Mouse (Mus musculus) neural tube, embryonic 12.5 days (tissue): ENCODE data around the gene Hcfc1r1. TPM values are rescaled to one million over a fixed set of nuclear protein-coding genes. Genes with fewer than 3 reads are reported as not detected.

Source experiments
- ATAC-seq: fragments of 200-750 bp; cut with Nextera tagmentation; 2 replicates; pipeline ENCODE4 v1.8.0; 2017; ENCODE audit warnings: low read depth, mild to moderate bottlenecking, moderate TSS enrichment, moderate library complexity; ENCODE audit not compliant: low FRiP score
- H3K27ac ChIP-seq: fragments of 300-500 bp; sonication (generic); 2 replicates; pipeline ENCODE4 v1.5.1; 2016
- H3K27me3 ChIP-seq: fragments of 300-500 bp; sonication (generic); replicated peaks from 2 replicates; pipeline ENCODE4 v1.6.1; 2016; ENCODE audit warnings: mild to moderate bottlenecking
- H3K36me3 ChIP-seq: fragments of 300-500 bp; sonication (generic); 2 replicates; pipeline ENCODE4 v1.6.1; 2016; ENCODE audit warnings: mild to moderate bottlenecking
- H3K4me1 ChIP-seq: fragments of 300-500 bp; sonication (generic); 2 replicates; pipeline ENCODE4 v1.6.1; 2016
- H3K4me2 ChIP-seq: fragments of 300-500 bp; sonication (generic); replicated peaks from 2 replicates; pipeline ENCODE4 v1.6.1; 2016; ENCODE audit warnings: mild to moderate bottlenecking
- H3K4me3 ChIP-seq: fragments of 300-500 bp; sonication (generic); 2 replicates; pipeline ENCODE4 v1.5.1; 2016
- H3K9ac ChIP-seq: fragments of 300-500 bp; sonication (generic); 2 replicates; pipeline ENCODE4 v1.6.1; 2016; ENCODE audit warnings: mild to moderate bottlenecking
- H3K9me3 ChIP-seq: fragments of 300-500 bp; sonication (generic); 2 replicates; pipeline ENCODE4 v1.6.1; 2016; ENCODE audit warnings: mild to moderate bottlenecking
- WGBS: fragments of 180-500 bp; shearing (Covaris S2); methylation state at CpG from one replicate; pipeline ENCODE4 v1.1.7; 2016; 5-methylcytosine and 5-hydroxymethylcytosine counted together
- polyA plus RNA-seq: library from polyadenylated mRNA; unstranded; fragments of >200 nt; fragmentation: Nextera tagmentation; extraction: Ambion mirVana; gene quantifications from 2 replicates; pipeline ENCODE4 v1.2.1, GENCODE M21; 2016

The Hcfc1r1 gene
- polyA plus RNA-seq, 1 experiment from 2014 or later: 74.4 TPM

DNA sequence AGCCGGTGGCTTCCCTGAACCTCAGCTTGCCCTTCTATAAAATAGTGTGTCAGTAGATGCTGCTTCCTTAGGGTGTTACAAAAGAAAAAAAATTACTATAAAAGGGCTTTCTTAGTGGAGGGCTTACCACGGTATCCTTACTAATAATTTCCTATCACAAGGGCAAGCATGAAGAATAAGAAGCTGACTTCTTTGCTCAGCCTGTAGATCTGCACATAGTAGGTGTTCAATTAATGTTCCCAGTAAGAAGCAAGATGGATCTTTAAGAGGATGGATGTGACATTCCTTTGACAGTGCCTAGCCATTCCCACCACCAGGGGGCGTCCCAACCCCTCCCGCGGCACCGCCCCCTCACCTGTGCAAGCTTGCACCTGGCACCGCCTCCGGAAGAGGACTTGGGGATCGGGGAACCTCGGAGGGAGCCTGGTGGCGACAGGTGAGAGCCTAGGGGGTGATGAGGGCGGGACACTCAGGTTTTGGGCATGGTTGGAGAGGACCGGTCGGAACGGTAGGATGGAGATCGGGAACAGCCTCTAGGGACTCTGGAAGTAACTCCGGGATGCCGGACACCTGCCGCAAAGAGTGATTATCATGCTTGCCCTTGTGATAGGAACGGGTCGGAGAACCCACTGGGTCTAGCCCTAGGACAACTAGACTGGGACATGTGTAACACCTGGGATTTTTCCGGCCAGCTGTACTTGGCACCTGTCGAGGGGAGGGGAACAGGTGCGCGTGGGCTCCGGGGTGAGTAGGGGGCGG, 13.1 kb upstream of the Hcfc1r1 start, which contains the start of gene Bicdl2:
Gene Bicdl2 (plus strand): TSS at position 390 of the 759 bp plus-strand sequence.
- H3K4me3 ChIP-seq: no peak within 1 kb of the TSS
- H3K4me2 ChIP-seq: no peak within 1 kb of the TSS; the same call in 1 of the 2 replicates
- H3K9me3 ChIP-seq: no peaks in the 10 kb centered on the region
- 5% methylated on average over 27 of the region's 27 CpGs for WGBS
- no peaks in the 10 kb centered on the region for H3K36me3 ChIP-seq
- no peak within 1 kb of the TSS for H3K9ac ChIP-seq
- H3K4me1 ChIP-seq: no peaks in the 10 kb centered on the region
- no peak for ATAC-seq
- H3K27ac ChIP-seq: no peak within 1 kb of the TSS
- H3K27me3 ChIP-seq: peaks cover 41% of the 10 kb centered on the region

DNA sequence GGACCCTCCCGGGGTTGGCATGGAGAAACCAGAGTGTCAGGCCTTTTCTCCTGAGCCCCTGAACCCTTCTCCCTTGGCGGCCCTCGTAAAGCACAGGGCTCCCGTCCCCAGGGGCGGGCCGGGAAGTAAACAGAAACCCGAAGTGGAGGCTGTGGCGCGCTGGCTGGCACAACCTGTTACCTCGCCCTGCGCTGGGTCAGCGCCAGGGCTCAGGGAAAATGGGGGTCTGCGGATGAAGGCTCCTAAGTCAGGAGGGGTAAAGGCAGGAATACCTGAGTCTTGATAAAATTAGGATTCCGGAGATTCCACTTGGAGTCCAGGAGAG, 12.6 kb upstream of the Hcfc1r1 start:
- Histone ChIP-seq H3K27me3 (peaks cover 41% of the 10 kb centered on the region), H3K9me3 (no peaks in the 10 kb centered on the region), H3K36me3 (no peaks in the 10 kb centered on the region), H3K27ac (no peak overlapping the region), H3K4me2 (no peak overlapping the region), H3K4me1 (no peaks in the 10 kb centered on the region), H3K4me3 (no peak overlapping the region), H3K9ac (no peak overlapping the region)
- WGBS: 3% methylated on average over 14 of the region's 14 CpGs
- ATAC-seq: no peak

DNA sequence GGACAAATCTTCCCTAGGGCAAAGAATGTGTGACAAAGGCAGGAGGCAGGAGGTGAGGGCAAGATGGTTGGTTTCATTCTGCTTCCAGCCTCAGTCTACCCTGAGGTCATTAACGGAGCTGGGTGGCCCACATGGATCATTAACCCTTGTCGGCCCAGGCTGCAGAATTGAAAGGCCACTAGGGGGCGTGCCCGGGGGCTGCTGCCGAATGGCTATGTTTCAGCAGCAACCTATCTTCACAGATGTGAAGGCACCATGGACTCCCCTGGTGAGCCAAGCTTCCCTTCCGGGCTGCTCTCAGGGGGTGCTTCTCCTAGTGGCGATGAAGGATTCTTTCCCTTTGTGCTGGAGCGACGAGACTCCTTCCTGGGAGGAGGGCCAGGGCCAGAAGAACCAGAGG, 11.9 kb upstream of the Hcfc1r1 start:
- H3K4me2 ChIP-seq: no peak overlapping the region
- H3K27me3 ChIP-seq: peaks cover 38% of the 10 kb centered on the region
- no peak overlapping the region for H3K27ac ChIP-seq
- H3K9me3 ChIP-seq: no peaks in the 10 kb centered on the region
- no peak overlapping the region for H3K4me3 ChIP-seq
- H3K36me3 ChIP-seq: peaks cover 3% of the 10 kb centered on the region; the same call in 1 of the 2 replicates
- ATAC-seq: no peak
- 2% methylated on average over 9 of the region's 9 CpGs for WGBS
- no peak overlapping the region for H3K9ac ChIP-seq
- H3K4me1 ChIP-seq: no peaks in the 10 kb centered on the region

DNA sequence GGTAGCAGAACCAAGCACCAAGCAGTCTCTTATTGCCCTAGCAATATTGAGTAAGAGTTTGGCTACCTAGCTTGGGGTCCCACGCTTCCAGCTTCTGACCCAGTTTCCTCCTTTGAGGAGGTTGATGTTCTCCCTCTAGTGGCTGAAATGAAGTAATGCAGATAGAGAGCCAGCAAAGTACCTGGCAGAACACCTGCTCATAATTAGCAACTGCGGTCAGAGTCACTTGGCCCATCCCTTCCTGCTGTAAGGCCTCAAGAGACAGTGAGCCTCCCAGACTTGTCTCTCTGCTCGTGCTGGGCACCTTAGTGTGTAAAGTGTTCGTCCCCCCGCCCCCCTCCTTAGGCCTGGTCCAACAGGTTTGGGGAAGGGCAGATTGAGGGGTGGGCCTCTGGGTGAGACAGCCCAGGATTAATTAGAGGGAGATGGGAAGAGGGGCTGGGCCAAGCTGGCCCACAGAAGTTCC, 8.8 kb upstream of the Hcfc1r1 start:
- H3K4me3 ChIP-seq: no peak overlapping the region
- H3K27ac ChIP-seq: no peak overlapping the region
- H3K36me3 ChIP-seq: peaks cover 30% of the 10 kb centered on the region
- 19% methylated on average over 5 of the region's 5 CpGs for WGBS
- no peak overlapping the region for H3K4me2 ChIP-seq
- no peaks in the 10 kb centered on the region for H3K9me3 ChIP-seq
- peaks cover 31% of the 10 kb centered on the region for H3K27me3 ChIP-seq
- no peaks in the 10 kb centered on the region for H3K4me1 ChIP-seq
- no peak overlapping the region for H3K9ac ChIP-seq
- ATAC-seq: peak; percentile 61; the same call in 1 of the 2 replicates

DNA sequence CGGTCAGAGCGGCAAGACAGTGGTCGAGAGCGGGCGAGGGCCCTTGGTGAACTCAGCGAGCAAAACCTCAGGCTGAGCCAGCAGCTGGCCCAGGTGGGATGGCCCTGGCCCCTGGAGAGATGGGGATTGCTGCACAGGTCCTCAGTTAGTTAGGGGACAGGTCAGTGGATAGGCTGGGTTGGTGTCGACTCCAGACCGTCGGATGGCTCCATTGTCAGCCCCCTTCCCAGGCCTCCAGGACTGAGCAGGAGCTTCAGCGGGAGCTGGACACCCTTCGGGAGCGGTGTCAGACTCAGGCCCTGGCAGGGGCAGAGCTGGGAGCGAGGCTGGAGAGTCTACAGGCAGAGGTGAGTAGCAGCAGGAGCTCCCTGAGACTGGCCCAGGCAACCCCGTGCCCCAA, 7.9 kb upstream of the Hcfc1r1 start:
- Histone ChIP-seq H3K9ac (no peak overlapping the region), H3K4me1 (no peaks in the 10 kb centered on the region), H3K27ac (no peak overlapping the region), H3K4me2 (no peak overlapping the region), H3K4me3 (no peak overlapping the region), H3K9me3 (no peaks in the 10 kb centered on the region), H3K36me3 (peaks cover 39% of the 10 kb centered on the region), H3K27me3 (peaks cover 22% of the 10 kb centered on the region)
- ATAC-seq: no peak
- WGBS: 81% methylated on average over 14 of the region's 14 CpGs

DNA sequence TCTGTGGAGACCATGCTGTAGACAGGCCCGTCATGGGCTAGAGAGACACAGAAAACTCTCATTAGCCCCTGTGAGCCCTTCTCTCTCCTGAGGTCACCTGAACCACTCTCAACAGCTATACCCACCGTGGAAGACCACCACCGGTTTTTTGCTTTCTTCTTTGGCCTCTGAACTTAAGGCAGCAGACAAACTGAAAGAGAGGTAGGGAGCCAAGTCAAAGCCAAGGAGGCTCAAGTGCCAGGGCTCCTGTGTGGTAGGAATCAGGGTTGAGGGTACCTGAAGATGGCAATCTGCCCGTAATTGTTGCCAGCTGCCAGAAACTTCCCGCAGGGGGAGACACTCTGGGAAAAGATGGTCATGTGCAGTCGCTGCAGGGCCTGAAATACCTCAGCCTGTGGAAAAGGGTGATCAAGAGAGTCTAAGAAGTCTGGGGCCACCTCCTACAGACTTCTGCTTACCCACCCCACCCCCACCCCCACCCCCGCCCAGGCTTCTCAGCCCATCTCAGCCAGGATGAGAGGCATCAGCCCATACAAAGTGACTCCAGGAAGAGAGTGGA, 2.8 kb upstream of the Hcfc1r1 start:
- Histone ChIP-seq H3K27ac (no peak overlapping the region), H3K27me3 (peaks cover 13% of the 10 kb centered on the region), H3K9ac (no peak overlapping the region), H3K4me1 (peaks cover 15% of the 10 kb centered on the region), H3K9me3 (no peaks in the 10 kb centered on the region), H3K4me3 (no peak overlapping the region), H3K4me2 (no peak overlapping the region), H3K36me3 (peaks cover 41% of the 10 kb centered on the region)
- ATAC-seq: no peak
- WGBS: 96% methylated on average over 7 of the region's 7 CpGs

DNA sequence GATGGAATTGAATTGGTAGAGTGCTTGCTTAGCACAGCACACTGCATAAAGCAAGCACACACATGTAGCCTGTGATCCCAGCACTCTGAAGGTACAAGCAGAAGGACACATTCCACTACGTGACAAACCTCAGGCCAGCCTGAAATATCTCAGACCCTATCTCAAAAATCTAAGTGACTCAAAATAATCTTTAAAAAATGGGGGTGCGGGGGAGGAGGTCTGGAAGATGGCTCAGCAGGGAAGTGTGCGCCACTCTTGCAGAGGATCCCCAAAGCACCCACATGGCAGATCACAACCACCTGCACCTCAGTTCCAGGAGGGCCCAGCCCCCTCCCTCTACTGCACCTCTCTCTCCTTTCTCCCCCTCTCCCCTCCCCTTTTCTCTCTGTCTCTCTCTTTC, 1.9 kb upstream of the Hcfc1r1 start:
- no peak overlapping the region for H3K4me2 ChIP-seq
- no peak overlapping the region for H3K27ac ChIP-seq
- H3K9me3 ChIP-seq: no peaks in the 10 kb centered on the region
- 96% methylated on average over 3 of the region's 3 CpGs for WGBS
- H3K4me1 ChIP-seq: peaks cover 24% of the 10 kb centered on the region
- H3K4me3 ChIP-seq: no peak overlapping the region
- peaks cover 22% of the 10 kb centered on the region for H3K27me3 ChIP-seq
- ATAC-seq: no peak
- H3K9ac ChIP-seq: no peak overlapping the region
- H3K36me3 ChIP-seq: peaks cover 38% of the 10 kb centered on the region

DNA sequence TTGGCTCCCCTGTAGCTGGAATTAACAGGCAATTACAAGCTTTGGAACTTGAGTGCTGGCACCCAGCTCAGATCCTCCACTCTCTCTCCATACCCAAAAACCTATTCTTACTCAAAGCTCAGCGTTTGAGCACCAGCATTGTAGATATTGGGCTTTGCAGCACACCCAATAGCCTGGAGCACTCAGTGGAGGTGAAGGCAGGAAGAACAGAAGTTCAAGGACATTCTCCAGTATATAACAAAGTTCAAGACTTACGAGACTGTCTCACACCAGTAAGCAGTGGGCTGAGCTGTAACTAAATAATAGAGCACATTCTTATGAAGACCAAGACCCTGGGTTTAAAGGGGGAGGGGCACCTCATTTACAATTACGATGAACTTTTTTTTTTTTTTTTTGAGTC, 635 bp upstream of the Hcfc1r1 start:
- peak overlapping the region; percentile 77 for H3K4me2 ChIP-seq
- H3K4me3 ChIP-seq: no peak overlapping the region
- H3K27me3 ChIP-seq: peaks cover 26% of the 10 kb centered on the region
- no peak overlapping the region for H3K27ac ChIP-seq
- peaks cover 26% of the 10 kb centered on the region for H3K36me3 ChIP-seq
- no peaks in the 10 kb centered on the region for H3K9me3 ChIP-seq
- H3K4me1 ChIP-seq: peaks cover 29% of the 10 kb centered on the region
- no peak for ATAC-seq
- H3K9ac ChIP-seq: no peak overlapping the region
- 71% methylated on average over 3 of the region's 3 CpGs for WGBS

DNA sequence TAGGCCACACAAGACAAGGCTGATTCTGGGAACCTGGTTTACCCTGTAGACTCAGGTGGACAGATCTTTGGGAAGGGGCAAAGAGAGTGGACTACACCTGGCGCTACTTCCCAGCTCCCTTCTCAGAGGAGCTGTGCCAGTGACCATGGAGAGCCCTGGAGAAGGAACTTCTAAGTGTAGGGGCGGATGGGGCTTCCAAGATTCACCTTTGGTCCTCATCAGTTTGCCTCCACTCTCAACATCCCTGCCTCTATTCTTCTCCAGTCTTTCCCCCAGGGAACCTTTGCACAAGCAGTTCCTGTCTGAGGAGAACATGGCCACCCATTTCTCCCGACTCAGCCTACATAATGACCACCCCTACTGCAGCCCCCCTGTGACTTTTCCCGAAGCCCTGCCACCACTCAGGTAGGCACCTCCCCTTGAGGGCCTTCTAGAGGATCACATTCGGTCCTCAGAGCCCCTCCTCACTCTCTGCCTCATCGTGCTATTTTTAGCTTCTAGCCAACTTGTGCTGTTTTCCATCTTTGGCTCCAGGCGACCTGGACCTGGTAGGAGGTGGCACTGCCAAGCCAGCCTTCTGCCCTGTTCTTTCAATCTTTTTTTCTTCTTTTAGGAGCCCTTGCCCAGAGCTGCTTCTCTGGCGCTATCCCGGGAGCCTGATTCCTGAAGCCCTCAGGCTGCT, 1.0 kb downstream of the Hcfc1r1 start:
- Histone ChIP-seq H3K36me3 (peaks cover 11% of the 10 kb centered on the region), H3K4me3 (peak overlapping the region; percentile 56), H3K27me3 (peaks cover 42% of the 10 kb centered on the region), H3K27ac (no peak overlapping the region), H3K9me3 (no peaks in the 10 kb centered on the region), H3K9ac (peak overlapping the region; percentile 61; the same call in 1 of the 2 replicates), H3K4me1 (peaks cover 33% of the 10 kb centered on the region), H3K4me2 (peak overlapping the region; percentile 77)
- WGBS: 44% methylated on average over 9 of the region's 9 CpGs
- ATAC-seq: no peak

DNA sequence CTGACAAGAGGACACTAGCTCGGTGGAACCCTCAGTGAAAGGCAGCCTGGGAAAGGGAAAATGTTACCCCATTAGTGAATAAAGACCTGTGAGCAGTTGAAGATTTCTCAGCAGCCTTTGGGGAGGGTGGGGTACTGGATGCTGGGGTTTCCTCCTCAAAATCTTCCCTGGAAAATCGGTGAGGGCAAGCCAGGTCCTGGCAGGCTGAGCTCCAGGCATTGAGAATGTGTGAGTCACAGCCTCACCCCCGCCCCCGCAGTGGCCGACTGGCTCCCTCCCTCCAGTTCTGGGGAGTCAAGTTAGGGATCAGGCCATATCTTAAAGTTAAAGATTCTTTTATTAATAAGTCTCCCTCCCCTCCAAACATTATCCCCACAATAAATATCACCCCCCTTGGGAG, 1.7 kb downstream of the Hcfc1r1 start:
- H3K27ac ChIP-seq: no peak overlapping the region
- H3K9me3 ChIP-seq: no peaks in the 10 kb centered on the region
- no peak overlapping the region for H3K4me3 ChIP-seq
- no peak for ATAC-seq
- peaks cover 5% of the 10 kb centered on the region for H3K36me3 ChIP-seq
- WGBS: 57% methylated on average over 5 of the region's 5 CpGs
- no peak overlapping the region for H3K9ac ChIP-seq
- peaks cover 49% of the 10 kb centered on the region for H3K27me3 ChIP-seq
- peaks cover 37% of the 10 kb centered on the region for H3K4me1 ChIP-seq
- peak overlapping the region; percentile 95; the same call in 1 of the 2 replicates for H3K4me2 ChIP-seq

DNA sequence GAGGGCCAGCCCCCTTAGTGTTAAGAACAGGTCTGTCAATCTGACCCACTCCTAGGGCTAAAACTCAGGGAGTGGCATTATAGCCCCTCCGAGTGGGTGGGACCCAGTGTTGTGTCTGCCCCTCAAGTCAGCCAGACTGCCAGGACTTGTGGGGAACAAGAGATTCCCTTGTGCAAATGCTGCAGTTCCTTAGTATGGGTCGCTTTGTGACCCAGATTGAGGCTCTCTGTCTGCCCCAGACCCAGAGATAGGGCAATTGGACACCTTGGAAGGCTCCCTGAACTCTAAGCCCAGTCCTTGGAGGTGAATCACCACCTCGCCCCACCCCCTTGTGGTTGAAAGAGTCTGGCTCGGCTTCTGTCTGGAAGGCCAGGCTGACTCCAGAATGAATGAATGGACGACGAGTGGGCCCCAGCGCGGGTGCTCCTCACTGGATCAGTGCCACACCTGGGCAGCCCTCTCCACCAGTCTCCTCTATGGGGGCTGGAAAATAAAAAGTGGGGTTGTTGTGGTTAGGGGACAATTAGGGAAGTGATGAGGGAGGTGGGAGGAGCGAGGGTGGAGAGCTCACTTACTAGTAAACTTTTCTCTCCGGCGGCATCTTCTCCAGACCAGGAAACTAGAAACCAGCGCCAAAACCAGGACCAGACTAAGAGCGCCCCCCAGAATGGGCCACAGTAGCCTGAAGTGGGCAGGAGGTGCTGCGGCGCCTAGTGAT, 2.3 kb downstream of the Hcfc1r1 start:
- 10% methylated on average over 15 of the region's 15 CpGs for WGBS
- H3K36me3 ChIP-seq: no peaks in the 10 kb centered on the region; the same call in 1 of the 2 replicates
- peaks cover 55% of the 10 kb centered on the region for H3K27me3 ChIP-seq
- no peaks in the 10 kb centered on the region for H3K9me3 ChIP-seq
- H3K4me1 ChIP-seq: peaks cover 37% of the 10 kb centered on the region
- no peak for ATAC-seq
- H3K4me2 ChIP-seq: peak overlapping the region; percentile 95
- H3K9ac ChIP-seq: 0 out of 2 replicates have a peak overlapping the region, but pooled peaks have one; percentile 52
- H3K27ac ChIP-seq: no peak overlapping the region
- H3K4me3 ChIP-seq: peak overlapping the region; percentile 40; the same call in 1 of the 2 replicates
